Mouse (Mus musculus) lung, adult 18-20 months (tissue): ENCODE data around the gene Trmt112.
"Not testable (repeated sequence)": the region's sequence is repeated elsewhere in the genome, so short reads cannot be mapped to it uniquely, and the experiment has no call there.

Experiments used
- DNase-seq, 2 experiments: peaks; one replicate each; pipeline ENCODE4 v3.0.0; 2022; ENCODE audit warnings: mixed read lengths in 2 of 2

The Trmt112 gene

GRCm38 (mm10) chr19:6909507-6910289 lies at the start of gene Trmt112, which contains the start of gene Prdx5:
TSS of gene Trmt112 (plus strand) at chr19:6909698.
TSS of gene Prdx5 (minus strand) at chr19:6910106.
- DNase-seq: peak; percentile 91 to 95

GRCm38 (mm10) chr19:6859971-6860370 lies 49.5 kb upstream of the Trmt112 start:
- DNase-seq: no peak

GRCm38 (mm10) chr19:6860706-6861105 lies 48.8 kb upstream of the Trmt112 start:
- peak in 1 of 2 experiments; percentile 49 for DNase-seq

- DNase-seq: no peak
These were observed 48.0 kb upstream of the Trmt112 start for GRCm38 (mm10) chr19:6861451-6861850.

GRCm38 (mm10) chr19:6869355-6869754 lies 40.1 kb upstream of the Trmt112 start:
- peak; percentile 76 to 81 for DNase-seq

GRCm38 (mm10) chr19:6871574-6872271 lies 37.8 kb upstream of the Trmt112 start:
- no peak for DNase-seq

- no peak for DNase-seq
These were observed 36.8 kb upstream of the Trmt112 start for GRCm38 (mm10) chr19:6872701-6873100.

GRCm38 (mm10) chr19:6874257-6874656 lies 35.2 kb upstream of the Trmt112 start:
- no peak for DNase-seq

- no peak for DNase-seq
These were observed 33.7 kb upstream of the Trmt112 start for GRCm38 (mm10) chr19:6875834-6876233.

- DNase-seq: no peak
These were observed 32.7 kb upstream of the Trmt112 start for GRCm38 (mm10) chr19:6876799-6877198.

- no peak for DNase-seq
These were observed 31.5 kb upstream of the Trmt112 start for GRCm38 (mm10) chr19:6877965-6878364.

GRCm38 (mm10) chr19:6892512-6892911 lies 17.0 kb upstream of the Trmt112 start:
- no peak for DNase-seq

GRCm38 (mm10) chr19:6893731-6894451 lies 15.6 kb upstream of the Trmt112 start:
- DNase-seq: no peak

GRCm38 (mm10) chr19:6895608-6896305 lies 13.7 kb upstream of the Trmt112 start:
- not testable (repeated sequence) for DNase-seq

GRCm38 (mm10) chr19:6899641-6900040 lies 9.9 kb upstream of the Trmt112 start:
- no peak for DNase-seq

GRCm38 (mm10) chr19:6903031-6903430 lies 6.5 kb upstream of the Trmt112 start:
- DNase-seq: no peak

GRCm38 (mm10) chr19:6904846-6905245 lies 4.7 kb upstream of the Trmt112 start:
- no peak for DNase-seq

GRCm38 (mm10) chr19:6905498-6906159 lies 3.9 kb upstream of the Trmt112 start:
- DNase-seq: no peak

- DNase-seq: no peak
These were observed 3.3 kb upstream of the Trmt112 start for GRCm38 (mm10) chr19:6906199-6906598.

- no peak for DNase-seq
These were observed 2.4 kb upstream of the Trmt112 start for GRCm38 (mm10) chr19:6907094-6907493.

- peak; percentile 27 to 45 for DNase-seq
These were observed 1.5 kb upstream of the Trmt112 start for GRCm38 (mm10) chr19:6907811-6908540.
